ENCODE assay signal across 8 mouse cellular contexts in the genomic region with DNA sequence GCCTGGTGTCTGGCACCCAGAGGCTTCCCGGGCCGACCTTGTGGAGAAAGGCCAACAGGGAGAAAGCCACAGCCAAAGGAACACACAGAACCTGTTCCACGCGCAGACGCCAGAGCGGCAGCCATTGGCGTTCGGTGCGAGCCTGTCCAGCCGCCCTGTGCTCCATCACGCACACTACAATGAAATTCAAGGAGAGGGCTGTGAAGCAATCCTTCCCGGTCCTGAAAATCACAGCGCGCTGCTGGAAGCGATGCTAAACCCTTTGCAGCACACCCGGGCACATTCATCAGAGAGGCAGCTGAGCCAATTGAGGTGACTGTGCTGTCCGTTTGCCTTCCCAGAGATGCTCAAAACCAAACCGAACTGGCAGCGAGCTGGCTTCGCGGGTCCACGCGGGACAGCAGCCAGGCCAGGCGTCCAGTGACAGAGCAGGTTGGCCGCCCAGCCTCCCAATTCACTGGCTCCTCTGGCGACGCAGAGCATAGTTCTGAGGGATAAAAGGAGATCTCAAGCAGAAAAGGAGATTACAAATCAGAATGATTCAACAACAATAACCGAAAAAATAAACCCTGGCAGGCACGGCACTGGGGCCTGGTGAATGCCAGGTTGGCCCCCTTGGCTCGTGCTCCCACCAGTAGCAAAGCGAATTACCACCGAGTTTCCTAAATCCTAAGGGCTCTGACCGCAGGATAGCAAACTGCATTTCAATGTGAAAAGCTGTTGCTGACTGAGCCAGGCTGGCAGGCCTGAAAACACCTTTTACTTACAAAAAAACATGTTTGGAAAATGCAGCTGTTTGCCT.
DNase-seq lines count a peak whose midpoint lies in the region; ATAC-seq lines count a peak whose summit lies in the region.

No protein-coding gene starts in this region.

- H3K9ac ChIP-seq in kidney, embryonic 14.5 days (ENCODE audit: low read depth, low read length), result no peak overlapping the region; the same call in 1 of the 2 replicates
- no peak overlapping the region for H3K9ac ChIP-seq in lung, embryonic 16.5 days (ENCODE audit: low read length)

- peak overlapping the region; percentile 32 for H3K4me3 ChIP-seq in kidney, embryonic 14.5 days (ENCODE audit: low read length)
- peak overlapping the region; percentile 9; the same call in 1 of the 2 replicates for H3K4me3 ChIP-seq in lung, embryonic 16.5 days (ENCODE audit: low read length)

- H3K27ac ChIP-seq in kidney, embryonic 14.5 days (ENCODE audit: low read depth, low read length), result no peak overlapping the region
- H3K27ac ChIP-seq in lung, embryonic 16.5 days (ENCODE audit: low read length), result no peak overlapping the region

- no peaks in the 10 kb centered on the region; the same call in 1 of the 2 replicates for H3K4me1 ChIP-seq in kidney, embryonic 14.5 days (ENCODE audit: control insufficient read depth, insufficient read depth, low read length)
- peaks cover 6% of the 10 kb centered on the region for H3K4me1 ChIP-seq in lung, embryonic 16.5 days (replicated peaks; ENCODE audit: control insufficient read depth, insufficient read depth, low read length)

- 3% methylated on average over 33 of the region's 33 CpGs for WGBS in kidney, embryonic 14.5 days
- 3% methylated on average over 33 of the region's 33 CpGs for WGBS in lung, embryonic 16.5 days

- 0 out of 2 replicates have a peak, but pooled peaks have one; percentile 35 for ATAC-seq in kidney, embryonic 14.5 days (ENCODE audit: low FRiP score, low TSS enrichment)
- ATAC-seq in lung, embryonic 16.5 days (ENCODE audit: low read depth), result peak; percentile 63

- H3K9me3 ChIP-seq in kidney, embryonic 14.5 days (ENCODE audit: control insufficient read depth, low read length), result no peaks in the 10 kb centered on the region
- 0 out of 2 replicates have a peak, but pooled peaks cover 3% of the 10 kb centered on the region for H3K9me3 ChIP-seq in lung, embryonic 16.5 days (ENCODE audit: control insufficient read depth, low read length)

- peak overlapping the region; percentile 45 for H3K4me2 ChIP-seq in kidney, embryonic 14.5 days (replicated peaks; ENCODE audit: low read depth, low read length)
- peak overlapping the region; percentile 50 for H3K4me2 ChIP-seq in lung, embryonic 16.5 days (ENCODE audit: low read depth, low read length)

- DNase-seq in kidney, postnatal 25 days, result no peak
- peak; percentile 64 for DNase-seq in embryo, embryonic 10.5 days (ENCODE audit: low spot score)
- peak; percentile 36 for DNase-seq in gastrocnemius, postnatal 25 days
- DNase-seq in kidney, postnatal 14 days, result peak; percentile 7
- DNase-seq in right cerebral cortex, postnatal 14 days, result peak; percentile 16
- DNase-seq in natural killer cell, adult 2 months (ENCODE audit: low spot score in 2 of 2), result no peak

- H3K36me3 ChIP-seq in kidney, embryonic 14.5 days (ENCODE audit: control insufficient read depth, insufficient read depth, low read length), result no peaks in the 10 kb centered on the region
- H3K36me3 ChIP-seq in lung, embryonic 16.5 days (ENCODE audit: control insufficient read depth, insufficient read depth, low read length), result no peaks in the 10 kb centered on the region

- peaks cover 14% of the 10 kb centered on the region; the same call in 1 of the 2 replicates for H3K27me3 ChIP-seq in kidney, embryonic 14.5 days (ENCODE audit: control insufficient read depth, insufficient read depth, low read length)
- peaks cover 34% of the 10 kb centered on the region for H3K27me3 ChIP-seq in lung, embryonic 16.5 days (ENCODE audit: control insufficient read depth, insufficient read depth, low read depth, low read length)

Comparison
In these comparisons a context has a peak if more than half of its experiments do, and no peak if none do; other contexts are left out.
1. DNase-seq: peak in embryo, embryonic 10.5 days (single experiment), gastrocnemius, postnatal 25 days (single experiment), kidney, postnatal 14 days (single experiment) and right cerebral cortex, postnatal 14 days (single experiment); none in kidney, postnatal 25 days (0 of 2) and natural killer cell, adult 2 months (0 of 2).